8 mouse cellular contexts compared by ENCODE assay signal in genomic region chr11:72429288-72429690, GRCm38 (mm10). TPM values are rescaled to one million over a fixed set of nuclear protein-coding genes. Genes with fewer than 3 reads are reported as not detected.
DNase-seq lines count a peak whose midpoint lies in the region; ATAC-seq and TF ChIP-seq lines count a peak whose summit lies in the region.

No protein-coding gene starts in this region.

- TF ChIP-seq POLR2A in ES-Bruce4 (IDR thresholded peaks at IDR 0.05; ENCODE audit: insufficient read depth, low read length), result no peak
- no peak for TF ChIP-seq POLR2A in olfactory bulb, adult 2 months (IDR thresholded peaks at IDR 0.05; ENCODE audit: insufficient read depth, low read depth, low read length)
- TF ChIP-seq POLR2A in thymus, adult 2 months (IDR thresholded peaks at IDR 0.05; ENCODE audit: control insufficient read depth, extremely low read depth, insufficient read depth, low read length, poor library complexity), result no peak

- no peak overlapping the region for H3K27ac ChIP-seq in ES-Bruce4 (ENCODE audit: insufficient read depth, low read length)
- H3K27ac ChIP-seq in forebrain, embryonic 11.5 days (ENCODE audit: low read depth, low read length), result no peak overlapping the region
- H3K27ac ChIP-seq in olfactory bulb, adult 2 months (ENCODE audit: insufficient read depth, low read depth, low read length), result no peak overlapping the region
- peak overlapping the region; percentile 36; the same call in 1 of the 2 replicates for H3K27ac ChIP-seq in thymus, adult 2 months (ENCODE audit: control insufficient read depth, insufficient read depth, low read length)

- no peak overlapping the region for H3K9ac ChIP-seq in ES-Bruce4 (ENCODE audit: low read depth, poor library complexity, severe bottlenecking)
- H3K9ac ChIP-seq in forebrain, embryonic 11.5 days (ENCODE audit: low read length), result no peak overlapping the region

- peak; percentile 54 for DNase-seq in c-Kit-negative CD71-positive TER-119-positive erythroid progenitor cells, embryonic 14.5 days (ENCODE audit: low read depth, low spot score)
- DNase-seq in forebrain, embryonic 11.5 days (ENCODE audit: low spot score), result peak; percentile 83
- DNase-seq in heart, postnatal 10 days, result peak; percentile 86 to 93
- DNase-seq in kidney, postnatal 36 days, result peak; percentile 85 to 87
- DNase-seq in lung, adult 18-20 months, result peak; percentile 80 to 84
- peak; percentile 78 for DNase-seq in thymus, adult 2 months

- peak; percentile 89 for TF ChIP-seq CTCF in ES-Bruce4 (IDR thresholded peaks at IDR 0.05; ENCODE audit: low read depth, low read length)
- TF ChIP-seq CTCF in olfactory bulb, adult 2 months (IDR thresholded peaks at IDR 0.05; ENCODE audit: insufficient read depth, low read depth, low read length), result peak; percentile 38; the same call in 1 of the 2 replicates
- TF ChIP-seq CTCF in thymus, adult 2 months (IDR thresholded peaks at IDR 0.05; ENCODE audit: borderline replicate concordance, control insufficient read depth, extremely low read depth, insufficient read depth, low read length, poor library complexity), result no peak

- H3K27me3 ChIP-seq in ES-Bruce4 (ENCODE audit: control insufficient read depth, insufficient read depth, low read length, poor library complexity, severe bottlenecking), result no peaks in the 10 kb centered on the region; the same call in 1 of the 2 replicates
- no peaks in the 10 kb centered on the region for H3K27me3 ChIP-seq in forebrain, embryonic 11.5 days (ENCODE audit: control insufficient read depth, insufficient read depth, low read length)
- no peaks in the 10 kb centered on the region for H3K27me3 ChIP-seq in thymus, adult 2 months (ENCODE audit: control insufficient read depth, insufficient read depth, low read length)

- ATAC-seq in forebrain, embryonic 11.5 days (replicated peaks; ENCODE audit: low FRiP score), result peak; percentile 79

- intact Hi-C loops in heart, postnatal 10 days (cut with DNase I), result loop anchor here (2.0 kb wide), 1 partner anchor 204 kb away; no protein-coding TSS in a partner anchor

- TF ChIP-seq EP300 in ES-Bruce4 (IDR thresholded peaks at IDR 0.05; ENCODE audit: insufficient read depth, low read depth, low read length), result no peak

- no peaks in the 10 kb centered on the region for H3K9me3 ChIP-seq in ES-Bruce4 (replicated peaks; ENCODE audit: control insufficient read depth, insufficient read depth, low read length, poor library complexity, severe bottlenecking)
- no peaks in the 10 kb centered on the region for H3K9me3 ChIP-seq in forebrain, embryonic 11.5 days (ENCODE audit: control insufficient read depth, low read length)

- H3K4me3 ChIP-seq in ES-Bruce4 (ENCODE audit: low read depth, low read length), result peak overlapping the region; percentile 15; the same call in 1 of the 2 replicates
- H3K4me3 ChIP-seq in forebrain, embryonic 11.5 days (ENCODE audit: low read depth, low read length), result no peak overlapping the region
- H3K4me3 ChIP-seq in olfactory bulb, adult 2 months (ENCODE audit: insufficient read depth, low read depth, low read length), result no peak overlapping the region
- peak overlapping the region; percentile 21; the same call in 1 of the 2 replicates for H3K4me3 ChIP-seq in thymus, adult 2 months (ENCODE audit: control insufficient read depth, insufficient read depth, low read length)

- no peaks in the 10 kb centered on the region for H3K36me3 ChIP-seq in ES-Bruce4 (ENCODE audit: control insufficient read depth, insufficient read depth, low read length, poor library complexity, severe bottlenecking)
- no peaks in the 10 kb centered on the region for H3K36me3 ChIP-seq in forebrain, embryonic 11.5 days (ENCODE audit: control insufficient read depth, insufficient read depth, low read length)
- no peaks in the 10 kb centered on the region for H3K36me3 ChIP-seq in thymus, adult 2 months (ENCODE audit: control insufficient read depth, insufficient read depth, low read length)

- WGBS in forebrain, embryonic 11.5 days, result 53% methylated on average over 7 of the region's 7 CpGs
- WGBS in olfactory bulb, adult 2 months, result 38% methylated on average over 7 of the region's 7 CpGs
- 30% methylated on average over 7 of the region's 7 CpGs for WGBS in thymus, adult 2 months

- no peaks in the 10 kb centered on the region for H3K4me1 ChIP-seq in ES-Bruce4 (ENCODE audit: control insufficient read depth, insufficient read depth, low read length)
- H3K4me1 ChIP-seq in forebrain, embryonic 11.5 days (replicated peaks; ENCODE audit: control insufficient read depth, insufficient read depth, low read length), result no peaks in the 10 kb centered on the region
- no peaks in the 10 kb centered on the region for H3K4me1 ChIP-seq in olfactory bulb, adult 2 months (ENCODE audit: control insufficient read depth, insufficient read depth, low read length)
- H3K4me1 ChIP-seq in thymus, adult 2 months (replicated peaks; ENCODE audit: control insufficient read depth, insufficient read depth, low read length), result no peaks in the 10 kb centered on the region; the same call in 1 of the 2 replicates

- H3K4me2 ChIP-seq in forebrain, embryonic 11.5 days (ENCODE audit: low read depth, low read length, severe bottlenecking), result no peak overlapping the region

RNA-seq across cellular contexts. Expression of gene Ggt6, which starts 6.0 kb away (rescaled TPM):
- not detected in 2 replicates for polyA plus RNA-seq in ES-Bruce4 (2011; ENCODE audit: insufficient read depth, insufficient read length, low read depth, missing spikeins)
- not detected in 2 replicates for polyA plus RNA-seq in forebrain, embryonic 11.5 days (2014; fragmentation: Nextera tagmentation; extraction: Ambion mirVana)
- not detected for total RNA-seq in heart, postnatal 10 days (2021)
- not detected in 2 replicates for polyA plus RNA-seq in olfactory bulb, adult 2 months (2012; ENCODE audit: insufficient read depth, insufficient read length, low replicate concordance, missing spikeins)
- 4.0 and 4.3 TPM in 2 replicates for polyA plus RNA-seq in thymus, adult 2 months (2012; rRNA removed)

RNA-seq across cellular contexts. Expression of gene Mybbp1a, which starts 11.9 kb away (rescaled TPM):
- 296 and 298 TPM in 2 replicates for polyA plus RNA-seq in ES-Bruce4 (2011; ENCODE audit: insufficient read depth, insufficient read length, low read depth, missing spikeins)
- 165 and 166 TPM in 2 replicates for polyA plus RNA-seq in forebrain, embryonic 11.5 days (2014; fragmentation: Nextera tagmentation; extraction: Ambion mirVana)
- total RNA-seq in heart, postnatal 10 days (2021), result 10 to 100 TPM; 47.0 to 50.0 TPM
- not detected in 2 replicates for polyA plus RNA-seq in olfactory bulb, adult 2 months (2012; ENCODE audit: insufficient read depth, insufficient read length, low replicate concordance, missing spikeins)
- 57.1 and 67.8 TPM in 2 replicates for polyA plus RNA-seq in thymus, adult 2 months (2012; rRNA removed)

RNA-seq across cellular contexts. Expression of gene Smtnl2, which starts 17.8 kb away (rescaled TPM):
- 19.7 and 24.3 TPM in 2 replicates for polyA plus RNA-seq in ES-Bruce4 (2011; ENCODE audit: insufficient read depth, insufficient read length, low read depth, missing spikeins)
- polyA plus RNA-seq in forebrain, embryonic 11.5 days (2014; fragmentation: Nextera tagmentation; extraction: Ambion mirVana), result 5.0 and 7.0 TPM in 2 replicates
- total RNA-seq in heart, postnatal 10 days (2021), result 10 to 100 TPM; 39.0 to 40.9 TPM
- not detected in 2 replicates for polyA plus RNA-seq in olfactory bulb, adult 2 months (2012; ENCODE audit: insufficient read depth, insufficient read length, low replicate concordance, missing spikeins)
- polyA plus RNA-seq in thymus, adult 2 months (2012; rRNA removed), result 1.7 and 2.7 TPM in 2 replicates

Comparison
In these comparisons a context has a peak if more than half of its experiments do, and no peak if none do; other contexts are left out.
1. H3K4me3 ChIP-seq: peak in ES-Bruce4 (single experiment) and thymus, adult 2 months (single experiment); none in forebrain, embryonic 11.5 days (single experiment) and olfactory bulb, adult 2 months (single experiment).
2. Peak in every context shown above with its lines, with median percentiles within 50 percentile points of each other: DNase-seq.